Mouse (Mus musculus) layer of hippocampus, postnatal 10 days (tissue): Measurements from ENCODE around the gene Osbp. TPM values are rescaled to one million over a fixed set of nuclear protein-coding genes. Genes with fewer than 3 reads are reported as not detected.
"Not testable (repeated sequence)": the region's sequence is repeated elsewhere in the genome, so short reads cannot be mapped to it uniquely, and the experiment has no call there.

ENCODE experiments used
- DNase-seq, 2 experiments: peaks; one replicate each; pipeline ENCODE4 v3.0.0; 2021; ENCODE audit warnings: low spot score in 2 of 2
- long read RNA-seq: library from polyadenylated mRNA; stranded (forward); transcript quantifications from one replicate; pipeline ENCODE4 v2.0.0, GENCODE M21; 2023
- total RNA-seq, 2 experiments: library from RNA; stranded (reverse); gene quantifications; 2 replicates each; pipeline ENCODE4 v1.2.3; 2021

Gene Osbp
- 10 to 100 TPM; 54.2 to 56.3 TPM for total RNA-seq
- long read RNA-seq, full-length matches to known transcripts = 12 of 21 reads
- long read RNA-seq, partial matches to known transcripts = 8 of 21 reads
- long read RNA-seq, other reads (novel, unspliced or antisense) = 1 of 21 reads

GRCm38 (mm10) chr19:11965023-11965942, at the start of gene Osbp:
Gene Osbp (plus strand): TSS chr19:11965941.
- DNase-seq = peak; percentile 99

- DNase-seq = no peak
Observed at GRCm38 (mm10) chr19:11922068-11922467, 43.7 kb upstream of the Osbp start.

- DNase-seq = not testable (repeated sequence)
Observed at GRCm38 (mm10) chr19:11922515-11922914, 43.2 kb upstream of the Osbp start.

GRCm38 (mm10) chr19:11926380-11926779, 39.4 kb upstream of the Osbp start:
- no peak for DNase-seq

GRCm38 (mm10) chr19:11928025-11928748, 37.6 kb upstream of the Osbp start:
- DNase-seq = no peak

- DNase-seq = not testable (repeated sequence)
Observed at GRCm38 (mm10) chr19:11946460-11946859, 19.3 kb upstream of the Osbp start.

- no peak for DNase-seq
Observed at GRCm38 (mm10) chr19:11949878-11950277, 15.9 kb upstream of the Osbp start.

GRCm38 (mm10) chr19:11950747-11951146, 15.0 kb upstream of the Osbp start:
- no peak for DNase-seq

GRCm38 (mm10) chr19:11954206-11954605, 11.5 kb upstream of the Osbp start:
- no peak for DNase-seq

- no peak for DNase-seq
Observed at GRCm38 (mm10) chr19:11956636-11957035, 9.1 kb upstream of the Osbp start.

- no peak for DNase-seq
Observed at GRCm38 (mm10) chr19:11957396-11957795, 8.3 kb upstream of the Osbp start.

- DNase-seq = no peak
Observed at GRCm38 (mm10) chr19:11957846-11958245, 7.9 kb upstream of the Osbp start.

- DNase-seq = no peak
Observed at GRCm38 (mm10) chr19:11964266-11964665, 1.5 kb upstream of the Osbp start.

GRCm38 (mm10) chr19:11966201-11966636, 478 bp downstream of the Osbp start:
- DNase-seq = peak; percentile 46 to 56

GRCm38 (mm10) chr19:11969155-11970050, 3.7 kb downstream of the Osbp start:
- no peak for DNase-seq

- DNase-seq = no peak
Observed at GRCm38 (mm10) chr19:11973511-11974222, 7.9 kb downstream of the Osbp start.

- no peak for DNase-seq
Observed at GRCm38 (mm10) chr19:11974223-11974540, 8.4 kb downstream of the Osbp start.

- DNase-seq = no peak
Observed at GRCm38 (mm10) chr19:11975683-11976082, 9.9 kb downstream of the Osbp start.

GRCm38 (mm10) chr19:11977363-11977762, 11.6 kb downstream of the Osbp start:
- no peak for DNase-seq

- no peak for DNase-seq
Observed at GRCm38 (mm10) chr19:11980471-11980870, 14.7 kb downstream of the Osbp start.
